Mouse (Mus musculus) forebrain, embryonic 14.5 days (tissue): Measurements from ENCODE around the gene Dtx2. TPM values are rescaled to one million over a fixed set of nuclear protein-coding genes. Genes with fewer than 3 reads are reported as not detected.

Experiments
- ATAC-seq: fragments of 200-750 bp; cut with Nextera tagmentation; 2 replicates; pipeline ENCODE4 v1.8.0; 2017; ENCODE audit warnings: mild to moderate bottlenecking, moderate library complexity
- DNase-seq: peaks from one replicate; pipeline ENCODE4 v3.0.0-alpha.2; 2015; ENCODE audit warnings: low spot score
- H3K27ac ChIP-seq: fragments of 300-500 bp; sonication (generic); 2 replicates; pipeline ENCODE4 v1.5.1; 2014; ENCODE audit warnings: low read depth, mild to moderate bottlenecking, control low read depth, low read length, moderate library complexity
- H3K27me3 ChIP-seq: fragments of 300-500 bp; sonication (generic); replicated peaks from 2 replicates; pipeline ENCODE4 v1.6.1; 2014; ENCODE audit warnings: low read length, control low read depth, mixed read lengths; ENCODE audit not compliant: control insufficient read depth, insufficient read depth
- H3K36me3 ChIP-seq: fragments of 300-500 bp; sonication (generic); 2 replicates; pipeline ENCODE4 v1.6.1; 2014; ENCODE audit warnings: low read length, control low read depth; ENCODE audit not compliant: control insufficient read depth, insufficient read depth
- H3K4me1 ChIP-seq: fragments of 300-500 bp; sonication (generic); 2 replicates; pipeline ENCODE4 v1.6.1; 2014; ENCODE audit warnings: antibody characterized with exemption, low read length, control low read depth; ENCODE audit not compliant: control insufficient read depth, insufficient read depth
- H3K4me2 ChIP-seq: fragments of 300-500 bp; sonication (generic); 2 replicates; pipeline ENCODE4 v1.6.1; 2014; ENCODE audit warnings: mild to moderate bottlenecking, control low read depth, low read length
- H3K4me3 ChIP-seq: fragments of 300-500 bp; sonication (generic); 2 replicates; pipeline ENCODE4 v1.5.1; 2014; ENCODE audit warnings: low read depth, low read length, control low read depth
- H3K9ac ChIP-seq: fragments of 300-500 bp; sonication (generic); 2 replicates; pipeline ENCODE4 v1.6.1; 2014; ENCODE audit warnings: mild to moderate bottlenecking, low read length, control low read depth, moderate library complexity
- H3K9me3 ChIP-seq: fragments of 300-500 bp; sonication (generic); replicated peaks from 2 replicates; pipeline ENCODE4 v1.6.1; 2016; ENCODE audit warnings: low read length, control low read depth, mixed read lengths; ENCODE audit not compliant: control insufficient read depth
- WGBS: fragments of 180-500 bp; shearing (Covaris S2); extraction: QIAGEN DNeasy Blood & Tissue Kit; methylation state at CpG from one replicate; pipeline ENCODE4 v1.1.7; 2014; 5-methylcytosine and 5-hydroxymethylcytosine counted together
- polyA plus RNA-seq: library from polyadenylated mRNA; unstranded; fragments of >200 nt; fragmentation: Nextera tagmentation; extraction: Ambion mirVana; gene quantifications from 2 replicates; pipeline ENCODE4 v1.2.1, GENCODE M21; 2014

Dtx2 gene
- polyA plus RNA-seq, 1 experiment from 2014 or later: 24.9 TPM

GRCm38 (mm10) chr5:136004537-136004936, 9.9 kb downstream of the Dtx2 start:
- Histone ChIP-seq H3K9me3 (no peaks in the 10 kb centered on the region), H3K27ac (no peak overlapping the region), H3K4me1 (no peaks in the 10 kb centered on the region), H3K36me3 (peaks cover 17% of the 10 kb centered on the region; the same call in 1 of the 2 replicates), H3K4me2 (no peak overlapping the region), H3K27me3 (no peaks in the 10 kb centered on the region), H3K9ac (no peak overlapping the region), H3K4me3 (no peak overlapping the region)
- DNase-seq (no peak), ATAC-seq (no peak)
- 87% methylated on average over 4 of the region's 4 CpGs for whole genome bisulfite sequencing

DNA sequence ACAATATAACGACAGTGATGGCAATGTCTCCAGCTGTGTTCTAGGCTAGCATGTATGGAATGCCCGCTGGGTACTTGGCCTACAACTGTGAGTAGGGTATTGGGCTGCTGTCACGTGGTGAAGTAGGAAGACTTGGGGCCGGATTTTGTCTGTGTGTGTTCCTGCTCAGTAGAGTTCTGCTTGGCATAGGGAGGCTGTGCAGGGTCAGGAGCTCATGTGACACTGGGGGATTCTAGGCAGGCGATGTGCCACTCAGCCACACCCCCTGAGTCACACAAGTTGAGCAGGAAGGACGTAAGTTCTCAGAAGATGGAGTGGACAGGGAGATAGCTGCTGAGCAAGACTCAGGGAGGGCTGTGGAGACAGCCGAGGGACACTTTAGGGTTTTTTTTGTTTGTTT, 13.1 kb downstream of the Dtx2 start:
- H3K9ac ChIP-seq: no peak overlapping the region
- H3K27me3 ChIP-seq: no peaks in the 10 kb centered on the region
- 86% methylated on average over 7 of the region's 7 CpGs for WGBS
- ATAC-seq (no peak), DNase-seq (no peak)
- no peaks in the 10 kb centered on the region for H3K4me1 ChIP-seq
- H3K36me3 ChIP-seq: peaks cover 27% of the 10 kb centered on the region
- H3K9me3 ChIP-seq: no peaks in the 10 kb centered on the region
- no peak overlapping the region for H3K27ac ChIP-seq
- no peak overlapping the region for H3K4me3 ChIP-seq
- H3K4me2 ChIP-seq: no peak overlapping the region

DNA sequence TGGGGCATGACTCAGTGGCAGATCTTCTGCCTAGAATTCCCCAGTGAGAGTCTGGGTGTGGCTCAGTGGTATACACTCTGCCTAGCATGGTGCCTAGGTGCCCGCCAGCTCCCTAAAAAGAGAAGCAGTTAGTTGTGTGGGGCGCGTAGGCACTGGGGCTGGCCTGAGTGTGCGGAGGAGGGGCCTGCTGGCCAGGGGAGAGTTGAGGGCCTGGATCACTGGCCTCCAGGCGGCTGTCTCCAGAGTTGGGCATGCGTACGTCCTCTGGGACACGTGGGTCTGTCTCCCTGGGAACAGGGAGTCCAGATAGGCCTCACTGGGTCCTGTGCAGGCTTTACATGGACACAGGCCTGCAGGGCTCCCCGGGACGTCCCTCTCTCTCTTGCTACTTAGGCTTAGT, 20.3 kb downstream of the Dtx2 start:
- Histone ChIP-seq H3K9me3 (no peaks in the 10 kb centered on the region), H3K4me3 (no peak overlapping the region), H3K36me3 (peaks cover 28% of the 10 kb centered on the region), H3K4me2 (no peak overlapping the region), H3K27me3 (no peaks in the 10 kb centered on the region), H3K27ac (no peak overlapping the region), H3K9ac (no peak overlapping the region), H3K4me1 (peaks cover 3% of the 10 kb centered on the region; the same call in 1 of the 2 replicates)
- WGBS: 87% methylated on average over 10 of the region's 10 CpGs
- DNase-seq (no peak), ATAC-seq (no peak)

- DNase-seq (peak; percentile 20), ATAC-seq (no peak)
- H3K4me3 ChIP-seq: no peak overlapping the region
- no peak overlapping the region for H3K9ac ChIP-seq
- H3K36me3 ChIP-seq: peaks cover 21% of the 10 kb centered on the region
- no peaks in the 10 kb centered on the region for H3K9me3 ChIP-seq
- H3K4me1 ChIP-seq: peaks cover 3% of the 10 kb centered on the region; the same call in 1 of the 2 replicates
- no peak overlapping the region for H3K27ac ChIP-seq
- H3K27me3 ChIP-seq: no peaks in the 10 kb centered on the region
- no peak overlapping the region for H3K4me2 ChIP-seq
- 66% methylated on average over 10 of the region's 10 CpGs for WGBS
Observed at GRCm38 (mm10) chr5:136015586-136015985, 21.0 kb downstream of the Dtx2 start.

DNA sequence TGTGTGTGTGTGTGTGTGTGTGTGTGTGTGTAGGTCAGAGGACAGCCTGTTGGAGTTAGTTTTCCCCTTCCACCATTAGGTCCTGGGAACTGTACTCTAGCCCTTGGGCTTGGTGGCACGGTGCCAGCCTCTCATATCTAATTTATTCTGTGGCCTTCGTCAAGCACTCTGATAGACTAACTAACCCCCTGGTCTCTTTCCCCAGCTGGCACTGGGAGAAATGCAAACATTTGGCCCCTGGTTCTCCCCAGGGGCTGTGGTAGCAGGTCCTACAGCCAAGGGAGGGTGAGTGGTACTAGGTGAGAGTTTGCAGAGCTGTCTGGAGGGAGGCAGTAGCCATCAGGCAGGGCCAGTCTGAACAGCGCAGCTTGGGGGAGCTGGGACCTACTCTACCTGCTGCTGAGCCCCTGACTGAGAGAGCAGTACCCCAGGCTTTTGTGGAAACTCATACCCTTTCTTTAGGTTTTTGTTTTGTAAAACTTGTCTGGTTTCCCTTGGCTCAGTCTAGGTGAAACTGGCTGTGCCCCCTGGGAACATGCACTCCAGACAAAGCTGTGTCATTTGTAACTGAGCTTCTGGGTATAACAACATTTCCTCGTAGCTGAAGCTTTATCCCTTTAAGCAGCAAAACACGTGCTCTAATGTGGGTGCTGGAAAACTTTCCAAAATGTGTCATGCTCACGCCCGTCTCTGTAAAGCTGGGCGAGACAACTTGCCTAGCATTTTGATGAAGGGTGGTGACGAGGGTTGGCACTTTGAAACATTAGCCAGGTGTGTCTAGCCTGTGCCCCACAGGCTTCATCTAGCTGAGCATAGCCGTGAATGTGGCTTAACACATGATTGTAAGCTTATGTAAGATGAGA, 21.6 kb downstream of the Dtx2 start:
- ATAC-seq: 0 out of 2 replicates have a peak, but pooled peaks have one; percentile 26
- H3K9me3 ChIP-seq: no peaks in the 10 kb centered on the region
- DNase-seq: peak; percentile 67
- peaks cover 3% of the 10 kb centered on the region; the same call in 1 of the 2 replicates for H3K4me1 ChIP-seq
- H3K27me3 ChIP-seq: no peaks in the 10 kb centered on the region
- no peak overlapping the region for H3K9ac ChIP-seq
- WGBS: 60% methylated on average over 10 of the region's 10 CpGs
- H3K27ac ChIP-seq: peak overlapping the region; percentile 39; the same call in 1 of the 2 replicates
- H3K4me3 ChIP-seq: no peak overlapping the region
- no peak overlapping the region for H3K4me2 ChIP-seq
- peaks cover 21% of the 10 kb centered on the region for H3K36me3 ChIP-seq

- Histone ChIP-seq H3K27me3 (no peaks in the 10 kb centered on the region), H3K4me3 (no peak overlapping the region), H3K9ac (no peak overlapping the region), H3K36me3 (peaks cover 11% of the 10 kb centered on the region), H3K9me3 (no peaks in the 10 kb centered on the region), H3K27ac (no peak overlapping the region), H3K4me1 (peaks cover 3% of the 10 kb centered on the region; the same call in 1 of the 2 replicates), H3K4me2 (no peak overlapping the region)
- ATAC-seq (no peak), DNase-seq (peak; percentile 34)
- WGBS: 85% methylated on average over 6 of the region's 6 CpGs
Observed at GRCm38 (mm10) chr5:136017262-136017661, 22.7 kb downstream of the Dtx2 start.

GRCm38 (mm10) chr5:136018726-136019125, 24.1 kb downstream of the Dtx2 start:
- Histone ChIP-seq H3K9me3 (no peaks in the 10 kb centered on the region), H3K27ac (no peak overlapping the region), H3K36me3 (0 out of 2 replicates have a peak, but pooled peaks cover 6% of the 10 kb centered on the region), H3K4me3 (no peak overlapping the region), H3K27me3 (no peaks in the 10 kb centered on the region), H3K4me2 (no peak overlapping the region), H3K9ac (no peak overlapping the region), H3K4me1 (peaks cover 3% of the 10 kb centered on the region; the same call in 1 of the 2 replicates)
- WGBS: 89% methylated on average over 2 of the region's 2 CpGs
- DNase-seq (no peak), ATAC-seq (no peak)

DNA sequence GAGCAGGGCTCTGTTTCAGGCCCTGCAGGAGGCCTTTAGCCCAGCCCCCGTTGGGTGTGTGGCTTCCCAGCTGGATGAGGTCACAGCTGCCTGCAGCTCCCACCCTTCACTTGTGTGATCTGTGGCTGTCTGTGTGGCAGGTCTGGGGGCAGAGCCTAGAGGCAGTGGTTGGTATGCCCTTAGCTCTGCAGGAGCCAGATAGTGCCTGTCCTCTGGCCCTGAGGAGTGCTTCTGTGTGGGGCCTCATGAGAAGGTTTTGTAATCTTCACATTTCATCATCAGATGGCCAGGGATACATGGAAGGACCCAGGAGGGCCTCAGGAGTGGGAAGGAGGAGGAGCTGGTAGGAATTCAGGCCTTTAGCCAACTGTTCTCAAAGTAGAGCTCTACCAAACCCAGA, 25.3 kb downstream of the Dtx2 start:
- Histone ChIP-seq H3K9me3 (no peaks in the 10 kb centered on the region), H3K4me2 (no peak overlapping the region), H3K27ac (no peak overlapping the region), H3K4me3 (no peak overlapping the region), H3K27me3 (no peaks in the 10 kb centered on the region), H3K9ac (no peak overlapping the region), H3K4me1 (peaks cover 3% of the 10 kb centered on the region; the same call in 1 of the 2 replicates), H3K36me3 (0 out of 2 replicates have a peak, but pooled peaks cover 3% of the 10 kb centered on the region)
- ATAC-seq: no peak
- DNase-seq: no peak
- WGBS: 35% methylated on average over 1 of the region's 1 CpGs

DNA sequence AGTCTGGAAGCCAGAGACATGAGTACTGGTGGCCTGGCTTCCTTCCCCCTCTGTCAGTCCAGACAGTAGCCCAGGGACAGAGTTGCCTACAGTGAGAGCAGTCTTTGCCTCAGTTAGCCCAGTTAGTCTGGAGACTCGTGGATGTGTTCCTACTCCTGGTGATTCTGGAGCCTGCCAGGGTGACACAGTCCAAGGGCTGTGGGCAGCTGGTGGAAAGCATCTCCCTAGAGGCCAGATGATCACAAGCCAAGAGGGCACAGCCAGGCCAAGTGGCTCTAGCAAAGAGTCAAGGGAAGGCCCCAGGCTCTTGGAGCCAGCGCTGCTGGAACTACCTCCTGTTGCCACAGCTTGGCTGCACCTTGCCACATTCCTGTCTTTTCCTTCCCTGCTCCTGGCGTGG, 31.1 kb downstream of the Dtx2 start:
- H3K4me2 ChIP-seq: no peak overlapping the region
- ATAC-seq: no peak
- H3K9me3 ChIP-seq: no peaks in the 10 kb centered on the region
- H3K27ac ChIP-seq: no peak overlapping the region
- peaks cover 45% of the 10 kb centered on the region for H3K36me3 ChIP-seq
- no peak overlapping the region for H3K4me3 ChIP-seq
- H3K27me3 ChIP-seq: no peaks in the 10 kb centered on the region
- no peaks in the 10 kb centered on the region for H3K4me1 ChIP-seq
- no peak overlapping the region for H3K9ac ChIP-seq
- DNase-seq: no peak
- 83% methylated on average over 3 of the region's 3 CpGs for WGBS
